ENCODE assay signal across 8 mouse cellular contexts in genomic region chr9:25175039-25175442, GRCm38 (mm10). TPM values are rescaled to one million over a fixed set of nuclear protein-coding genes. Genes with fewer than 3 reads are reported as not detected.
DNase-seq lines count a peak whose midpoint lies in the region; ATAC-seq and TF ChIP-seq lines count a peak whose summit lies in the region.

No protein-coding gene starts in this region.

- no peak overlapping the region for H3K4me3 ChIP-seq in forebrain, postnatal 0 days (ENCODE audit: low read depth, low read length)
- H3K4me3 ChIP-seq in heart, postnatal 0 days (ENCODE audit: low read depth, low read length), result no peak overlapping the region
- no peak overlapping the region for H3K4me3 ChIP-seq in testis, adult 2 months (ENCODE audit: control insufficient read depth, low read depth, low read length)

- peak; percentile 92 for ATAC-seq in forebrain, postnatal 0 days
- ATAC-seq in heart, postnatal 0 days (ENCODE audit: insufficient read depth, low read depth), result peak; percentile 32
- ATAC-seq in erythroid progenitor cell, adult 5-6 weeks (replicated peaks; ENCODE audit: low FRiP score, poor library complexity, severe bottlenecking), result no peak

- peak; percentile 26 for DNase-seq in 3134 (ENCODE audit: extremely low read depth, insufficient read length, low spot score)
- peak; percentile 36 to 57 for DNase-seq in adrenal gland, postnatal 36 days
- peak; percentile 85 for DNase-seq in forebrain, postnatal 0 days
- peak; percentile 60 for DNase-seq in heart, postnatal 0 days (ENCODE audit: low spot score)
- peak; percentile 83 for DNase-seq in layer of hippocampus, adult 9-10 months (ENCODE audit: low spot score)
- DNase-seq in lung, postnatal 36 days, result peak; percentile 88

- no peak overlapping the region for H3K9ac ChIP-seq in forebrain, postnatal 0 days
- H3K9ac ChIP-seq in heart, postnatal 0 days (replicated peaks; ENCODE audit: low read depth, low read length), result 0 out of 2 replicates have a peak overlapping the region, but pooled peaks have one; percentile 7

- TF ChIP-seq CTCF in forebrain, postnatal 0 days (IDR thresholded peaks at IDR 0.05; ENCODE audit: low read depth), result peak; percentile 35
- TF ChIP-seq CTCF in heart, postnatal 0 days (IDR thresholded peaks at IDR 0.05; ENCODE audit: low read depth), result 0 out of 2 replicates have a peak, but pooled peaks have one; percentile 4
- TF ChIP-seq CTCF in testis, adult 2 months (IDR thresholded peaks at IDR 0.05; ENCODE audit: control insufficient read depth, insufficient read depth, insufficient replicate concordance, low read depth, low read length), result no peak

- TF ChIP-seq POLR2A in testis, adult 2 months (IDR thresholded peaks at IDR 0.05; ENCODE audit: control insufficient read depth, low read depth, low read length), result no peak

- H3K27me3 ChIP-seq in forebrain, postnatal 0 days (ENCODE audit: insufficient read depth, low read length), result no peaks in the 10 kb centered on the region
- no peaks in the 10 kb centered on the region for H3K27me3 ChIP-seq in heart, postnatal 0 days (ENCODE audit: control insufficient read depth, insufficient read depth, low read length)
- no peaks in the 10 kb centered on the region for H3K27me3 ChIP-seq in testis, adult 2 months (ENCODE audit: control insufficient read depth, insufficient read depth, low read length)

- H3K4me2 ChIP-seq in forebrain, postnatal 0 days (ENCODE audit: low read depth), result peak overlapping the region; percentile 2; the same call in 1 of the 2 replicates
- H3K4me2 ChIP-seq in heart, postnatal 0 days (ENCODE audit: low read depth, low read length), result peak overlapping the region; percentile 43

- no peaks in the 10 kb centered on the region for H3K9me3 ChIP-seq in forebrain, postnatal 0 days (ENCODE audit: low read length)
- no peaks in the 10 kb centered on the region for H3K9me3 ChIP-seq in heart, postnatal 0 days (replicated peaks; ENCODE audit: control insufficient read depth, low read length)

- H3K27ac ChIP-seq in forebrain, postnatal 0 days (ENCODE audit: low read depth, low read length), result peak overlapping the region; percentile 9; the same call in 1 of the 2 replicates
- H3K27ac ChIP-seq in heart, postnatal 0 days (ENCODE audit: low read depth), result peak overlapping the region; percentile 92
- peak overlapping the region; percentile 24; the same call in 1 of the 2 replicates for H3K27ac ChIP-seq in testis, adult 2 months (ENCODE audit: control insufficient read depth, insufficient read depth, low read depth, low read length)

- TF ChIP-seq EP300 in heart, postnatal 0 days (IDR thresholded peaks at IDR 0.05; ENCODE audit: low read depth), result no peak

- no peaks in the 10 kb centered on the region for H3K4me1 ChIP-seq in forebrain, postnatal 0 days (ENCODE audit: insufficient read depth)
- H3K4me1 ChIP-seq in heart, postnatal 0 days (ENCODE audit: control insufficient read depth, insufficient read depth), result peaks cover 17% of the 10 kb centered on the region
- H3K4me1 ChIP-seq in testis, adult 2 months (ENCODE audit: control insufficient read depth, insufficient read depth, low read length), result no peaks in the 10 kb centered on the region; the same call in 1 of the 2 replicates

- 18% methylated on average over 5 of the region's 5 CpGs for WGBS in forebrain, postnatal 0 days
- 13% methylated on average over 5 of the region's 5 CpGs for WGBS in heart, postnatal 0 days

- H3K36me3 ChIP-seq in forebrain, postnatal 0 days (ENCODE audit: insufficient read depth), result no peaks in the 10 kb centered on the region
- no peaks in the 10 kb centered on the region for H3K36me3 ChIP-seq in heart, postnatal 0 days (replicated peaks; ENCODE audit: control insufficient read depth, insufficient read depth, low read length)
- H3K36me3 ChIP-seq in testis, adult 2 months (ENCODE audit: control insufficient read depth, insufficient read depth, low read length), result no peaks in the 10 kb centered on the region

RNA-seq across cellular contexts. Expression of gene Herpud2, which starts 23.4 kb away (rescaled TPM):
- 10 to 100 TPM; 49.2 to 58.7 TPM for total RNA-seq in adrenal gland, postnatal 36 days (2021)
- total RNA-seq in forebrain, postnatal 0 days (2014; rRNA removed), result 16.3 and 20.1 TPM in 2 replicates
- 20.4 and 30.4 TPM in 2 replicates for polyA plus RNA-seq in forebrain, postnatal 0 days (2015; fragmentation: Nextera tagmentation; extraction: Ambion mirVana)
- 17.5 and 27.9 TPM in 2 replicates for total RNA-seq in heart, postnatal 0 days (2014; rRNA removed; ENCODE audit: low replicate concordance)
- 26.4 and 27.7 TPM in 2 replicates for polyA plus RNA-seq in heart, postnatal 0 days (2015; fragmentation: Nextera tagmentation; extraction: Ambion mirVana)
- polyA plus RNA-seq in testis, adult 2 months (2012; rRNA removed), result 123 and 124 TPM in 2 replicates
- 27.0 and 38.6 TPM in 2 replicates for total RNA-seq in erythroid progenitor cell, adult 5-6 weeks (2015; ENCODE audit: low replicate concordance)
- 22.3 and 26.6 TPM in 2 replicates for total RNA-seq in erythroid progenitor cell, adult 5-6 weeks (2017; ENCODE audit: low replicate concordance)

Comparison
In these comparisons a context has a peak if more than half of its experiments do, and no peak if none do; other contexts are left out.
1. DNase-seq: peak in every context shown above with its lines; median percentile 88 in lung, postnatal 36 days; 85 in forebrain, postnatal 0 days; 83 in layer of hippocampus, adult 9-10 months; 60 in heart, postnatal 0 days; 46 in adrenal gland, postnatal 36 days; 26 in 3134.
2. H3K27ac ChIP-seq: peak in every context shown above with its lines; median percentile 92 in heart, postnatal 0 days; 24 in testis, adult 2 months; 9 in forebrain, postnatal 0 days.